Mouse (Mus musculus) embryonic stem cell, embryonic (primary cell): ENCODE data around the gene Pnisr.

Source experiments
- CTCF ChIA-PET, 4 experiments: fragments of 300-600 bp in 2 of 4; fragments of 350-600 bp in 2 of 4; sonication (Branson Sonifier 250); formaldehyde crosslinking; loops; one replicate each; lab custom pipeline; 2022; ENCODE audit warnings: inconsistent platforms in 2 of 4; lab: Charles Lee
- POLR2A ChIA-PET, 4 experiments: fragments of 300-600 bp in 2 of 4; fragments of 350-600 bp in 2 of 4; sonication (Branson Sonifier 250); formaldehyde crosslinking; loops; one replicate each; lab custom pipeline; 2022; ENCODE audit warnings: antibody characterized with exemption in 4 of 4, inconsistent platforms in 1 of 4; lab: Charles Lee

Gene Pnisr

DNA sequence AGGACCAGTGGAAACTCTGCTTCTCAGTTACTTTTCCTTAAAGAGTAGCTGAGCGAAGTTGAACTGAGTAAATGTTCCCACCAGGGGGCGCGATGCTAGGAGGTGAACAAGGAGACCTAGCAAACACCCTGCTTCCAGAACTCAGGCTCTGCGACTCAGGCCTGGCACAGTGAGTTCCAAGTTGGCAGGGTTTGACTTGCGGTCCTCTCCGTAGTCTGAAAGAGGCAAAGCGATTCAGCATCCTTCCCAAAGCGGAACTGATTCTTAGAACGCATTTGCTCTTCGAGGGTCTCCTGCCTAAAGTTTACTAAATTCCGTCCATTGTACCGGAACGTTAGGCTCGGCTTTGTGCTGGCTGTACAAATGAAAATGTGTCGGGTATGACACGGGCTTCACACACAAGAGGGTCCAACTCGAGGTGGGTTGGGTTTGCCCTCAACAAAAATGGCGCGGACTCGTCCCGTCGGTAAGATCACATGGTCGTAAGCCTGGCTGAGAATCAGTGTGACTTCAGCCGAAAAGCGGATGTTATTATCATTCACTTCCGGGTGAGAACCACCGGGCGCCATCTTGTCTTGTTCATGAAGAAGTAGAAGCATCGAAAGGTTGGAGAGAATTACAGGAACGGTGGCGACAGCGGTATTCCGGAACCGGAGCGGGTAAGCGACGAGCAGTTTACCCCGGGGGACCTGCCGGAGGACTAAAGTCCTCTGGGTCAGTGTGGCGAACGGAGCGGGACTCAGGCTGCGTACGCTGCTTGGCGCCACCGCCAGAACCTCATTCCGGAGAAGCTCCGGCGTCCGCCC lies at the start of gene Pnisr:
Pnisr (plus strand) TSS at position 103 of the 806 bp plus-strand sequence.
- CTCF ChIA-PET = interaction anchor here in 3 of 4 experiments (0.6 to 1.3 kb wide), 5 partner anchors 14 to 110 kb away, joined by 3 to 6 read pairs (median 3); no protein-coding TSS in a partner anchor
- POLR2A ChIA-PET = interaction anchor here (0.5 to 3.8 kb wide), 51 partner anchors 10 to 261 kb away, joined by 3 to 24 read pairs (median 4); partner anchors contain the start of genes Ccnc (in 3 of the 4), Coq3 (in 2 of the 4), Faxc (in 1 of the 4) and Tstd3 (in 1 of the 4)

DNA sequence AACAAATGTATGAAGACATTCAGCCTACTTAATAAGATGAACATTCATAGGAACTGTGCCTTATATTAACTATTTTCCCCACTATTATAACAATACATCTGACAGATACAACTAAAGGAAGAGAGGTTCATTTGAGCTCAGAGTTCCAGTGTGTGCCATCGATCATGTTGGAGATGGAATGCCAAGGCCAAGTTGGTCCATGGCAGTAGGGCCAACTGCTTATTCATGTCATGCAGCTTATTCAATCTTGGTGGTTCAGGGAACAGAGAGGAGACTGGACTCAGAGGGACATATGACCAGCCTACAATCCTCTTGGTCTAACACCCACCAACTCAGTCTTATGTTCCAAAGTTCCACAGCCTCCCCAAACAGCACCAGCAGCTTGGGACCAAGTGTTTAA lies 46.4 kb upstream of the Pnisr start:
- CTCF ChIA-PET = interaction anchor here in 1 of 4 experiments (1.0 kb wide), 1 partner anchor 13 kb away, joined by 4 read pairs; no protein-coding TSS in a partner anchor
- POLR2A ChIA-PET = interaction anchor here in 3 of 4 experiments (0.7 to 1.3 kb wide), 11 partner anchors 7 to 79 kb away, joined by 3 to 4 read pairs (median 3); partner anchors contain the start of gene Coq3 (in 1 of the 3)

GRCm38 (mm10) chr4:21801620-21802019 lies 45.8 kb upstream of the Pnisr start:
- ChIA-PET POLR2A (interaction anchor here in 2 of 4 experiments (0.7 to 1.3 kb wide), 4 partner anchors 8 to 32 kb away, joined by 3 read pairs; no protein-coding TSS in a partner anchor), CTCF (no interaction called here)

- POLR2A ChIA-PET = interaction anchor here in 1 of 4 experiments (1.1 to 1.2 kb wide), 2 partner anchors 19 to 42 kb away, joined by 3 read pairs; no protein-coding TSS in a partner anchor
- CTCF ChIA-PET = no interaction called here
Observed at GRCm38 (mm10) chr4:21807204-21807603, 40.2 kb upstream of the Pnisr start.

GRCm38 (mm10) chr4:21810608-21811007 lies 36.8 kb upstream of the Pnisr start:
- CTCF ChIA-PET = no interaction called here
- POLR2A ChIA-PET = no interaction called here

DNA sequence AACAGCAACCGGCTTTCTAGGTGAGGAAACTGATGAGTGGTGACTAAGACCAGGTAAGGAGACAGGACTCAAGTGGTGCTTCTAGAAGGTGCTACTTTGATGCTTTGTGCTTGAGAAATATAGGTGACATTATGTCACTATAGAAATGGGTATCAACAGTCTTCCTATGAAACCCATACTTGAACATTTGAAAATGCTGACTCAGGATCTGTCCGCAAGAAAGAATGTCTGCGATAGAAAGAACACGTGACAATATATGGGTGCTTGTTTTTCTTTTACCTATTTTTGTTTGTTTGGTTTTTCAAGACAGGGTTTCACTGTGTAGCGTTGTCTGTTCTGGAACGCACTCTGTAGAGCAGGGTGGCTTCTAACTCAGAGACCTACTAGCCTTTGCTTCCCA lies 34.7 kb upstream of the Pnisr start:
- CTCF ChIA-PET = interaction anchor here in 1 of 4 experiments (0.5 kb wide), 1 partner anchor 82 kb away, joined by 4 read pairs; no protein-coding TSS in a partner anchor

GRCm38 (mm10) chr4:21814029-21814428 lies 33.4 kb upstream of the Pnisr start:
- POLR2A ChIA-PET = interaction anchor here in 1 of 4 experiments (1.0 to 1.6 kb wide), 4 partner anchors 23 to 86 kb away, joined by 3 to 5 read pairs (median 3); partner anchors contain the start of gene Ccnc
- CTCF ChIA-PET = interaction anchor here in 3 of 4 experiments (0.6 to 1.7 kb wide), 13 partner anchors 8 to 102 kb away, joined by 3 to 6 read pairs (median 4); partner anchors contain the start of gene Ccnc (in 1 of the 3)

More for the DNA sequence above, 34.7 kb upstream of the Pnisr start:
- POLR2A ChIA-PET = interaction anchor here in 1 of 4 experiments (0.9 kb wide), 1 partner anchor 47 kb away, joined by 3 read pairs; no protein-coding TSS in a partner anchor

- CTCF ChIA-PET = interaction anchor here in 3 of 4 experiments (0.6 to 1.4 kb wide), 4 partner anchors 12 to 123 kb away, joined by 3 to 5 read pairs (median 4); partner anchors contain the start of gene Ccnc (in 1 of the 3)
- POLR2A ChIA-PET = interaction anchor here in 3 of 4 experiments (0.7 to 3.6 kb wide), 26 partner anchors 18 to 531 kb away, joined by 3 to 19 read pairs (median 4); partner anchors contain the start of genes Ccnc (in 3 of the 3), Coq3 (in 2 of the 3), Pnisr (in 2 of the 3) and Faxc (in 1 of the 3)
Observed at GRCm38 (mm10) chr4:21826616-21827015, 20.8 kb upstream of the Pnisr start.

- ChIA-PET POLR2A (interaction anchor here in 3 of 4 experiments (0.6 to 2.6 kb wide), 18 partner anchors 8 to 363 kb away, joined by 3 to 15 read pairs (median 4); partner anchors contain the start of genes Pnisr (in 3 of the 3) and Ccnc (in 1 of the 3)), CTCF (interaction anchor here (0.6 to 1.9 kb wide), 15 partner anchors 10 to 402 kb away, joined by 3 to 9 read pairs (median 4); partner anchors contain the start of genes Pnisr (in 1 of the 4), Tstd3 (in 1 of the 4) and Usp45 (in 1 of the 4))
Observed at GRCm38 (mm10) chr4:21832844-21833243, 14.5 kb upstream of the Pnisr start.

- POLR2A ChIA-PET = interaction anchor here (0.5 to 3.8 kb wide), 25 partner anchors 10 to 136 kb away, joined by 3 to 24 read pairs (median 5); partner anchors contain the start of genes Ccnc (in 3 of the 4), Coq3 (in 2 of the 4) and Faxc (in 1 of the 4)
- CTCF ChIA-PET = no interaction called here
Observed at GRCm38 (mm10) chr4:21848287-21848630, 876 bp downstream of the Pnisr start.

- ChIA-PET POLR2A (no interaction called here), CTCF (no interaction called here)
Observed at GRCm38 (mm10) chr4:21857481-21857880, 10.1 kb downstream of the Pnisr start.

- ChIA-PET POLR2A (interaction anchor here in 1 of 4 experiments (0.9 to 8.2 kb wide), 2 partner anchors 10 to 14 kb away, joined by 3 to 43 read pairs; partner anchors contain the start of gene Coq3), CTCF (no interaction called here)
Observed at GRCm38 (mm10) chr4:21865226-21865625, 17.8 kb downstream of the Pnisr start.

DNA sequence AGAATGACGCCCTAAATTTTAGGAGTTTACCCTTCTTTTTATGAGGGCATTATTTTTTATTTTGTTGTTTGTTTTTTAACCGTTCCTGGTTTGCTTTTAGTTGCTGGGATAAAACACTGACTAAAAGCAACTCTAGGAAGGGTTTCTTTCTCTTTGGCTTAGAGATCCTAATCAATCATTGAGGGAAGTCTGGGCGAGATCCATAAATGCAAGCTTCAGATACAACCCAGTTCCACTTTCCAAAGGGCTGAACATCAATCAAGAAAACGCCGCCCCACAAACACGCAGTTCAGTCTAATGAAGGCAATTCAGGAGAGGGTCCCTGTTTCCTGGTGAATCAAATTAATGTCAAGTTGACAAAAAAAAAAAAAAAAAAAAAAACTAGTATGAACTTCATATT lies 31.4 kb downstream of the Pnisr start:
- ChIA-PET CTCF (no interaction called here), POLR2A (interaction anchor here in 3 of 4 experiments (0.8 to 3.5 kb wide), 31 partner anchors 8 to 167 kb away, joined by 3 to 43 read pairs (median 4); partner anchors contain the start of genes Ccnc (in 2 of the 3), Pnisr (in 2 of the 3) and Faxc (in 1 of the 3))

DNA sequence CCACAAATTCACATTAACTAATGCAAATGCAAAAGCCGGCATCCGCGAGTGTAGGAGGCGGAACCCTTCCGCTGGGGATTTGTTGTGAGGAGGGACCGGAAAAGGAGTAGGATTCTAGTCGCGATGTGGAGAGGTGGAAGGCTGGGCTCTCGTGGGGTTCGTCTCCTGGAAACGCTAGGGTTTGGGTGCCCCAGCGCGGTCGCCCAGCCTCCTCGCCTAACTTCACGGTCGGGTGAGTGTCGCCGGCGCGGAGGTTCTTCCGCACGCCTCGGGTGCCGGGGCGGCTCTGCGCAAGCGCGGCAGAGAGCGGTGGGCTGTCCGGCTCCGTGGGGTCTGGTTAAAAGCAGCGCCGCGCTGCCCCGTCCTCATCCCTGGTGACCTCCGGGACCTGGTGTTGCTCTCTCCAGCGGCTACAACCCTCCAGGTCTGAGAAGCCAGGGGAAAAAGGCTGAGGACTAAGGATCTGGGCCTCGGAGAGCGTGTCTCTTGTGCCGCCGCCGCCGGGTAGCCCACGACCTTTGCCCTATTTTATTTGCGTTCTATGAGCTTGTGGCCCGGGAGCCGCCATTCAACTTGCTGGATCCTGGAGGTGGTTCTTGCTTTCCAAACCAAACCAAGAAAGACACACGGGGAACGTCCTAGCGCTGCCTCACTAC lies 32.3 kb downstream of the Pnisr start, which contains the start of gene Coq3:
Coq3 (plus strand) TSS at position 109 of the 656 bp plus-strand sequence.
- ChIA-PET POLR2A (interaction anchor here in 3 of 4 experiments (0.7 to 3.5 kb wide), 41 partner anchors 9 to 168 kb away, joined by 3 to 43 read pairs (median 4); partner anchors contain the start of genes Ccnc (in 3 of the 3), Pnisr (in 2 of the 3) and Faxc (in 1 of the 3)), CTCF (interaction anchor here in 2 of 4 experiments (0.6 kb wide), 2 partner anchors 103 to 168 kb away, joined by 3 read pairs; no protein-coding TSS in a partner anchor)

DNA sequence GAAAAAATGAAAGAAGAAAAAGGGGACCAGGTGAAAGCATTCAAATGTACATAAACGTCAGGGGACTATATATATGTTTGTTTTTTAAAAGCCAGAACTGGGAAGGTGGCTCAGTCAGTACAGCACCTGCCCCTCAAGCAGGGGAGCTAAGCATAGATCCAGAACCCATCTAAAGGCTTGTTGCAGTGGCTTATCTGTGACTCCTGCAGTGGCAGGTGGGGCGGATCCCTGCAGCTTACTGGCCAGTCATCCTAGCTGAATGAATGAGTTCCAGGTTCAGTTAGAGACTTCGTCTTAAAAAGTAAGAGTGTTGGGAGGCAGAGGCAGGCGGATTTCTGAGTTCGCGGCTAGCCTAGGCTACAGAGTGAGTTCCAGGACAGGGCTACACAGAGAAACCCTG lies 35.4 kb downstream of the Pnisr start:
- POLR2A ChIA-PET = interaction anchor here in 1 of 4 experiments (1.1 to 1.4 kb wide), 2 partner anchors 30 to 34 kb away, joined by 3 to 4 read pairs; no protein-coding TSS in a partner anchor
- CTCF ChIA-PET = no interaction called here

GRCm38 (mm10) chr4:21885831-21886230 lies 38.4 kb downstream of the Pnisr start:
- CTCF ChIA-PET = no interaction called here

More at GRCm38 (mm10) chr4:21885831-21886230, 38.4 kb downstream of the Pnisr start:
- POLR2A ChIA-PET = no interaction called here
